Mouse (Mus musculus): ENCODE results near the gene Tiam2. TPM values are rescaled to one million over a fixed set of nuclear protein-coding genes. Genes with fewer than 3 reads are reported as not detected.

The Tiam2 gene
- polyA plus RNA-seq, 1 experiment from 2014 or later, result 4.7 TPM

GRCm38 (mm10) chr17:3336161-3336739 lies 9.9 kb downstream of the Tiam2 start:
- Histone ChIP-seq H3K9me3 (replicated peaks; ENCODE audit: control insufficient read depth, low read length) (no peaks in the 10 kb centered on the region), H3K9ac (ENCODE audit: low read length) (no peak overlapping the region), H3K27ac (ENCODE audit: low read length) (no peak overlapping the region), H3K36me3 (ENCODE audit: control insufficient read depth, insufficient read depth, low read length) (no peaks in the 10 kb centered on the region), H3K4me3 (replicated peaks; ENCODE audit: low read length) (no peak overlapping the region), H3K27me3 (ENCODE audit: control insufficient read depth, insufficient read depth, low read length) (no peaks in the 10 kb centered on the region), H3K4me2 (ENCODE audit: low read depth, low read length) (no peak overlapping the region), H3K4me1 (ENCODE audit: control insufficient read depth, insufficient read depth, low read length) (peaks cover 14% of the 10 kb centered on the region)
- 74% methylated on average over 7 of the region's 7 CpGs for WGBS
- no peak for ATAC-seq (ENCODE audit: insufficient read depth, low FRiP score)

- 75% methylated on average over 7 of the region's 7 CpGs for WGBS
- Histone ChIP-seq H3K4me1 (ENCODE audit: control insufficient read depth, insufficient read depth, low read length) (peaks cover 7% of the 10 kb centered on the region; the same call in 1 of the 2 replicates), H3K36me3 (ENCODE audit: control insufficient read depth, insufficient read depth, low read length) (no peaks in the 10 kb centered on the region), H3K4me2 (ENCODE audit: low read depth, low read length) (no peak overlapping the region), H3K4me3 (replicated peaks; ENCODE audit: low read length) (no peak overlapping the region), H3K9ac (ENCODE audit: low read length) (no peak overlapping the region), H3K9me3 (replicated peaks; ENCODE audit: control insufficient read depth, low read length) (no peaks in the 10 kb centered on the region), H3K27me3 (ENCODE audit: control insufficient read depth, insufficient read depth, low read length) (no peaks in the 10 kb centered on the region), H3K27ac (ENCODE audit: low read length) (no peak overlapping the region)
- no peak for ATAC-seq (ENCODE audit: insufficient read depth, low FRiP score)
Measured at GRCm38 (mm10) chr17:3336887-3337524, 10.6 kb downstream of the Tiam2 start.

- WGBS, result 68% methylated on average over 4 of the region's 4 CpGs
- no peak overlapping the region for H3K9ac ChIP-seq (ENCODE audit: low read length)
- H3K4me2 ChIP-seq (ENCODE audit: low read depth, low read length), result no peak overlapping the region
- no peaks in the 10 kb centered on the region for H3K27me3 ChIP-seq (ENCODE audit: control insufficient read depth, insufficient read depth, low read length)
- no peaks in the 10 kb centered on the region for H3K9me3 ChIP-seq (replicated peaks; ENCODE audit: control insufficient read depth, low read length)
- H3K4me1 ChIP-seq (ENCODE audit: control insufficient read depth, insufficient read depth, low read length), result peaks cover 5% of the 10 kb centered on the region; the same call in 1 of the 2 replicates
- H3K4me3 ChIP-seq (replicated peaks; ENCODE audit: low read length), result no peak overlapping the region
- no peak overlapping the region for H3K27ac ChIP-seq (ENCODE audit: low read length)
- H3K36me3 ChIP-seq (ENCODE audit: control insufficient read depth, insufficient read depth, low read length), result no peaks in the 10 kb centered on the region
- ATAC-seq (ENCODE audit: insufficient read depth, low FRiP score), result no peak
Measured at GRCm38 (mm10) chr17:3337525-3337888, 11.1 kb downstream of the Tiam2 start.

- 51% methylated on average over 7 of the region's 7 CpGs for WGBS
- Histone ChIP-seq H3K36me3 (ENCODE audit: control insufficient read depth, insufficient read depth, low read length) (no peaks in the 10 kb centered on the region), H3K4me1 (ENCODE audit: control insufficient read depth, insufficient read depth, low read length) (peaks cover 5% of the 10 kb centered on the region; the same call in 1 of the 2 replicates), H3K27ac (ENCODE audit: low read length) (no peak overlapping the region), H3K4me2 (ENCODE audit: low read depth, low read length) (no peak overlapping the region), H3K27me3 (ENCODE audit: control insufficient read depth, insufficient read depth, low read length) (no peaks in the 10 kb centered on the region), H3K9me3 (replicated peaks; ENCODE audit: control insufficient read depth, low read length) (no peaks in the 10 kb centered on the region), H3K9ac (ENCODE audit: low read length) (0 out of 2 replicates have a peak overlapping the region, but pooled peaks have one; percentile 29), H3K4me3 (replicated peaks; ENCODE audit: low read length) (no peak overlapping the region)
- peak; percentile 69; the same call in 1 of the 2 replicates for ATAC-seq (ENCODE audit: insufficient read depth, low FRiP score)
Measured at GRCm38 (mm10) chr17:3338821-3339220, 12.4 kb downstream of the Tiam2 start.

GRCm38 (mm10) chr17:3344872-3345271 lies 18.5 kb downstream of the Tiam2 start:
- 72% methylated on average over 7 of the region's 7 CpGs for WGBS
- H3K4me3 ChIP-seq (replicated peaks; ENCODE audit: low read length), result no peak overlapping the region
- ATAC-seq (ENCODE audit: insufficient read depth, low FRiP score), result no peak
- H3K36me3 ChIP-seq (ENCODE audit: control insufficient read depth, insufficient read depth, low read length), result no peaks in the 10 kb centered on the region
- no peak overlapping the region for H3K27ac ChIP-seq (ENCODE audit: low read length)
- 0 out of 2 replicates have a peak, but pooled peaks cover 3% of the 10 kb centered on the region for H3K4me1 ChIP-seq (ENCODE audit: control insufficient read depth, insufficient read depth, low read length)
- no peaks in the 10 kb centered on the region for H3K9me3 ChIP-seq (replicated peaks; ENCODE audit: control insufficient read depth, low read length)
- no peak overlapping the region for H3K4me2 ChIP-seq (ENCODE audit: low read depth, low read length)
- H3K9ac ChIP-seq (ENCODE audit: low read length), result no peak overlapping the region
- H3K27me3 ChIP-seq (ENCODE audit: control insufficient read depth, insufficient read depth, low read length), result no peaks in the 10 kb centered on the region

GRCm38 (mm10) chr17:3345276-3345885 lies 19.0 kb downstream of the Tiam2 start:
- no peak for ATAC-seq (ENCODE audit: insufficient read depth, low FRiP score)
- H3K9me3 ChIP-seq (replicated peaks; ENCODE audit: control insufficient read depth, low read length), result no peaks in the 10 kb centered on the region
- H3K4me3 ChIP-seq (replicated peaks; ENCODE audit: low read length), result no peak overlapping the region
- H3K4me2 ChIP-seq (ENCODE audit: low read depth, low read length), result no peak overlapping the region
- no peaks in the 10 kb centered on the region for H3K36me3 ChIP-seq (ENCODE audit: control insufficient read depth, insufficient read depth, low read length)
- H3K4me1 ChIP-seq (ENCODE audit: control insufficient read depth, insufficient read depth, low read length), result 0 out of 2 replicates have a peak, but pooled peaks cover 4% of the 10 kb centered on the region
- 77% methylated on average over 12 of the region's 12 CpGs for WGBS
- H3K27me3 ChIP-seq (ENCODE audit: control insufficient read depth, insufficient read depth, low read length), result no peaks in the 10 kb centered on the region
- no peak overlapping the region for H3K27ac ChIP-seq (ENCODE audit: low read length)
- no peak overlapping the region for H3K9ac ChIP-seq (ENCODE audit: low read length)

- no peak overlapping the region for H3K4me3 ChIP-seq (replicated peaks; ENCODE audit: low read length)
- H3K4me1 ChIP-seq (ENCODE audit: control insufficient read depth, insufficient read depth, low read length), result 0 out of 2 replicates have a peak, but pooled peaks cover 4% of the 10 kb centered on the region
- H3K9ac ChIP-seq (ENCODE audit: low read length), result no peak overlapping the region
- WGBS, result 84% methylated on average over 2 of the region's 2 CpGs
- no peaks in the 10 kb centered on the region for H3K9me3 ChIP-seq (replicated peaks; ENCODE audit: control insufficient read depth, low read length)
- H3K4me2 ChIP-seq (ENCODE audit: low read depth, low read length), result no peak overlapping the region
- H3K27ac ChIP-seq (ENCODE audit: low read length), result no peak overlapping the region
- no peaks in the 10 kb centered on the region for H3K36me3 ChIP-seq (ENCODE audit: control insufficient read depth, insufficient read depth, low read length)
- H3K27me3 ChIP-seq (ENCODE audit: control insufficient read depth, insufficient read depth, low read length), result no peaks in the 10 kb centered on the region
- no peak for ATAC-seq (ENCODE audit: insufficient read depth, low FRiP score)
Measured at GRCm38 (mm10) chr17:3347800-3348199, 21.4 kb downstream of the Tiam2 start.

GRCm38 (mm10) chr17:3349331-3349730 lies 23.0 kb downstream of the Tiam2 start:
- Histone ChIP-seq H3K27me3 (ENCODE audit: control insufficient read depth, insufficient read depth, low read length) (no peaks in the 10 kb centered on the region), H3K36me3 (ENCODE audit: control insufficient read depth, insufficient read depth, low read length) (no peaks in the 10 kb centered on the region), H3K4me2 (ENCODE audit: low read depth, low read length) (no peak overlapping the region), H3K9me3 (replicated peaks; ENCODE audit: control insufficient read depth, low read length) (no peaks in the 10 kb centered on the region), H3K4me3 (replicated peaks; ENCODE audit: low read length) (no peak overlapping the region), H3K4me1 (ENCODE audit: control insufficient read depth, insufficient read depth, low read length) (0 out of 2 replicates have a peak, but pooled peaks cover 4% of the 10 kb centered on the region), H3K27ac (ENCODE audit: low read length) (no peak overlapping the region), H3K9ac (ENCODE audit: low read length) (no peak overlapping the region)
- no peak for ATAC-seq (ENCODE audit: insufficient read depth, low FRiP score)
- whole genome bisulfite sequencing, result 81% methylated on average over 5 of the region's 5 CpGs

- H3K9ac ChIP-seq (ENCODE audit: low read length), result no peak overlapping the region
- ATAC-seq (ENCODE audit: insufficient read depth, low FRiP score), result peak; percentile 73; the same call in 1 of the 2 replicates
- H3K9me3 ChIP-seq (replicated peaks; ENCODE audit: control insufficient read depth, low read length), result no peaks in the 10 kb centered on the region
- WGBS, result 56% methylated on average over 12 of the region's 12 CpGs
- H3K4me1 ChIP-seq (ENCODE audit: control insufficient read depth, insufficient read depth, low read length), result 0 out of 2 replicates have a peak, but pooled peaks cover 4% of the 10 kb centered on the region
- H3K4me2 ChIP-seq (ENCODE audit: low read depth, low read length), result no peak overlapping the region
- no peak overlapping the region for H3K4me3 ChIP-seq (replicated peaks; ENCODE audit: low read length)
- no peak overlapping the region for H3K27ac ChIP-seq (ENCODE audit: low read length)
- H3K36me3 ChIP-seq (ENCODE audit: control insufficient read depth, insufficient read depth, low read length), result no peaks in the 10 kb centered on the region
- no peaks in the 10 kb centered on the region for H3K27me3 ChIP-seq (ENCODE audit: control insufficient read depth, insufficient read depth, low read length)
Measured at GRCm38 (mm10) chr17:3349939-3350338, 23.6 kb downstream of the Tiam2 start.

Data from stomach, embryonic 16.5 days (tissue).